Mouse (Mus musculus) neural tube, embryonic 14.5 days (tissue): Measurements from ENCODE around the gene Prrg2. TPM values are rescaled to one million over a fixed set of nuclear protein-coding genes. Genes with fewer than 3 reads are reported as not detected.
A peak's percentile ranks its signal among the peaks of the same experiment; 100 is the strongest.

Source experiments
- ATAC-seq: fragments of 200-750 bp; cut with Nextera tagmentation; 2 replicates; pipeline ENCODE4 v1.8.0; 2017; ENCODE audit warnings: low read depth, mild to moderate bottlenecking, moderate TSS enrichment, moderate library complexity
- H3K27ac ChIP-seq: fragments of 300-500 bp; sonication (generic); 2 replicates; pipeline ENCODE4 v1.5.1; 2014; ENCODE audit warnings: low read depth, mild to moderate bottlenecking, control low read depth, low read length, moderate library complexity, mixed read lengths
- H3K27me3 ChIP-seq: fragments of 300-500 bp; sonication (generic); 2 replicates; pipeline ENCODE4 v1.6.1; 2014; ENCODE audit warnings: low read length; ENCODE audit not compliant: control insufficient read depth, insufficient read depth
- H3K36me3 ChIP-seq: fragments of 300-500 bp; sonication (generic); 2 replicates; pipeline ENCODE4 v1.6.1; 2014; ENCODE audit warnings: low read length, mixed read lengths; ENCODE audit not compliant: control insufficient read depth, insufficient read depth
- H3K4me1 ChIP-seq: fragments of 300-500 bp; sonication (generic); 2 replicates; pipeline ENCODE4 v1.6.1; 2014; ENCODE audit warnings: low read length; ENCODE audit not compliant: control insufficient read depth, insufficient read depth
- H3K4me2 ChIP-seq: fragments of 300-500 bp; sonication (generic); 2 replicates; pipeline ENCODE4 v1.6.1; 2014; ENCODE audit warnings: mild to moderate bottlenecking, low read depth, low read length, control low read depth
- H3K4me3 ChIP-seq: fragments of 300-500 bp; sonication (generic); 2 replicates; pipeline ENCODE4 v1.5.1; 2014; ENCODE audit warnings: low read depth, low read length, control low read depth, mixed read lengths
- H3K9ac ChIP-seq: fragments of 300-500 bp; sonication (generic); replicated peaks from 2 replicates; pipeline ENCODE4 v1.6.1; 2014; ENCODE audit warnings: low read depth, mild to moderate bottlenecking, control low read depth, low read length, mixed read lengths
- H3K9me3 ChIP-seq: fragments of 300-500 bp; sonication (generic); 2 replicates; pipeline ENCODE4 v1.6.1; 2016; ENCODE audit warnings: low read length; ENCODE audit not compliant: control insufficient read depth
- WGBS: fragments of 180-500 bp; shearing (Covaris S2); extraction: QIAGEN DNeasy Blood & Tissue Kit; methylation state at CpG from one replicate; pipeline ENCODE4 v1.1.7; 2014; 5-methylcytosine and 5-hydroxymethylcytosine counted together
- polyA plus RNA-seq: library from polyadenylated mRNA; unstranded; fragments of >200 nt; fragmentation: Nextera tagmentation; extraction: Ambion mirVana; gene quantifications from 2 replicates; pipeline ENCODE4 v1.2.1, GENCODE M21; 2014

Prrg2 gene
- polyA plus RNA-seq, 1 experiment from 2014 or later, result 12.8 TPM

DNA sequence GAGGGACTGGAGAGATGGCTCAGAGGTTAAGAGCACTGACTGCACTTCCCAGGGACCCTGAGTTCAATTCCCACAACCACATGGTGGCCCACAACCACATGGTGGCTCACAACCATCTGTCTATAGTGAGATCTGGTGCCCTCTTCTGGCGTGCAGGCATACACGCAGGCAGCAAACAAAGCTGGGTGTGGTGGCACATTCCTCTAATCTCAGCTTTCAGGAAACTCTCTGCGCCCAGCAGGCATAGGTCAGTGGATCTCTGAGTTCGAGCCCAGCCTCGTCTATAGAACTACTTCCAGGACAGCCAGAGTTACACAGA lies 5.5 kb upstream of the Prrg2 start:
- Histone ChIP-seq H3K9ac (no peak overlapping the region), H3K9me3 (no peaks in the 10 kb centered on the region), H3K36me3 (no peaks in the 10 kb centered on the region), H3K27ac (no peak overlapping the region), H3K4me2 (no peak overlapping the region), H3K27me3 (no peaks in the 10 kb centered on the region), H3K4me3 (no peak overlapping the region), H3K4me1 (peaks cover 5% of the 10 kb centered on the region; the same call in 1 of the 2 replicates)
- 37% methylated on average over 5 of the region's 5 CpGs for WGBS
- no peak for ATAC-seq

DNA sequence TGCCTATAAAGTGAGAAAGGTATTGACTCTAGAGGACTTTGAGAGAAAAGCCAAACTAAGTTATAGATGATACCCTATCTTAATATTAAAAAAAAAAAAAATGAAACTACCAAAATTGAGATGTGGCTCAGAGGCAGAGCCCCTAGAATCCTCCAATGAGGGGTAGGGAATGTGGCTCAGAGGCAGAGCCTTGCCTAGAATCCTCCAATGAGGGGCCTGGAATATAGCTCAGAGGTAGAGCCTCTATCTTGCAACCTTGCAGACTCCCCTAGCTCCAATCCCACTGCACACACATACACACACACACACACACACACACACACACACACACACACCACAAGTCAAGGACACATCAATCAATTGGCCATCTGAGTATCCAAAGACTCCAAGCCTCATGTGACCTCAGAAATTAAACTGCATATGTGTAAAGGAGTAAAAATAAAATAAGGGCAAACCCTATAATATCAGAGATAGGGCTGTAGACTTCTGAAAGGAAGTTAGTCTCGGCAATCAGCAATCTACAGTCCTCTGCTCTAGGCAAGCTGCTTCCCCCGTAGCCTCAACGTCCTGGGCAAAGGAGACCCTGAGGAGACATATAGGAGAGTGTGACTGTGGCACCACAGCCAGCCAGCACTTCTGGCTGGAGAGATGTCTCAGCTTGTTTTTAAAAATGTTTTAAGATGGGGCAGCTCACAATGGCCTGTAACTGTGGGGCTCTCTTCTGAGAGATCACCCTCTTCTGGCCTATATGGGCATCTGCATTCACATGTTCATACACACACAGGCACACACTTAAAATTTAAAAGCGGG lies 4.9 kb upstream of the Prrg2 start:
- Histone ChIP-seq H3K27ac (no peak overlapping the region), H3K4me1 (peaks cover 5% of the 10 kb centered on the region; the same call in 1 of the 2 replicates), H3K9ac (no peak overlapping the region), H3K27me3 (no peaks in the 10 kb centered on the region), H3K36me3 (no peaks in the 10 kb centered on the region), H3K4me2 (no peak overlapping the region), H3K4me3 (no peak overlapping the region), H3K9me3 (no peaks in the 10 kb centered on the region)
- no peak for ATAC-seq
- WGBS, result 75% methylated on average over 4 of the region's 4 CpGs

DNA sequence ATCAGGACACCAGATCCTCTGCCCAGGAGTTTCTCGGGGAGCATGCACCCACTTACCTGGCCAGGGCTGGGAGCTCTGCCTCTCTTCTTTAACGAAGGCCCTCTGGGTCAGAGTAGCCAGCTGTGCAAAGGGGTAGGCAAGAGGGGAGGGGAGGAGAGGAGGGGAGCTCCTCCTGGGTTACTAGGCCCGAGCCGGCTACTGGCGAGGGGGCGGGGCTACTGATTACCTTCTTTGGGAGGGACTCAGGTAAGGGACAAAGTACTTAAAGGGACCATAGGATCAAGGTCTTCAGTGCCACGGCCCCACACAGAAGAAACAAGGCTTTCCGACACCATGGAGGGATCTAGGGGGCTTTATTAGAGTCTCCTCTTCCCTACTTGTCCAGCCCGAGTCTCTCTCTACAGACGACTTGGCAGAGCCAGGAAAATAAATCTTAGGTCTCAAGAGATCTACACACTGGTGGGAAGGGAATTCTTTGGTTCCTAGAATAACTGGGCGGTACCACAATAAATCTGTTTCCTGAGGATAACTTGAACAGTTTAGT lies 873 bp downstream of the Prrg2 start:
- no peak for ATAC-seq
- WGBS, result 18% methylated on average over 11 of the region's 11 CpGs
- H3K9me3 ChIP-seq, result no peaks in the 10 kb centered on the region
- peaks cover 17% of the 10 kb centered on the region for H3K4me1 ChIP-seq
- H3K4me3 ChIP-seq, result peak overlapping the region; percentile 65
- H3K36me3 ChIP-seq, result no peaks in the 10 kb centered on the region
- H3K9ac ChIP-seq, result no peak overlapping the region
- peak overlapping the region; percentile 40 for H3K4me2 ChIP-seq
- peak overlapping the region; percentile 84; the same call in 1 of the 2 replicates for H3K27ac ChIP-seq
- no peaks in the 10 kb centered on the region for H3K27me3 ChIP-seq

DNA sequence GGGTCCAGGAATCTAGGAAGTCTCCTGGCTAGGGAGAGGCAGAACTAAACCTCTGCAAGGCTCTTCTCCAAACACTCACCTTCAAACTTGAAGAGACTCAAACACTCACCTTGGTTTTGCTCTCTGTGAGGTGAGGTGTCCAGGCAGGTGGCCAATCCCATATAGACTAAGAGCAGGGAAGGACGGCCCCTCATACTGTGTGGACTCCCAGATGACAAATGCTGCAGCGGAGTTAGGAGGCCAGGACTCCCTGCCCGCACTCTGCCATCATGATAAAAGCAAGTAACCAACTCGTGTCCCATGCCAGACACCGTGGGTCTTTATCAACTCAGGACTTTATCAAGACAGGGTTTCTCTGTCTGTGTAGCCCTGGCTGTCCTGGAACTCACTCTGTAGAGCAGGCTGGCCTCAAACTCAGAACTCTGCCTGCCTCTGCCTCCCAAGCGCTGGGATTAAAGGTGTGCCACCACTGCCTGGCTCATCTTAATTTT lies 1.8 kb downstream of the Prrg2 start:
- ATAC-seq, result no peak
- Histone ChIP-seq H3K4me1 (peaks cover 17% of the 10 kb centered on the region), H3K4me3 (no peak overlapping the region), H3K9ac (no peak overlapping the region), H3K9me3 (no peaks in the 10 kb centered on the region), H3K4me2 (no peak overlapping the region), H3K27me3 (no peaks in the 10 kb centered on the region), H3K27ac (no peak overlapping the region), H3K36me3 (no peaks in the 10 kb centered on the region)
- WGBS, result 88% methylated on average over 6 of the region's 6 CpGs

DNA sequence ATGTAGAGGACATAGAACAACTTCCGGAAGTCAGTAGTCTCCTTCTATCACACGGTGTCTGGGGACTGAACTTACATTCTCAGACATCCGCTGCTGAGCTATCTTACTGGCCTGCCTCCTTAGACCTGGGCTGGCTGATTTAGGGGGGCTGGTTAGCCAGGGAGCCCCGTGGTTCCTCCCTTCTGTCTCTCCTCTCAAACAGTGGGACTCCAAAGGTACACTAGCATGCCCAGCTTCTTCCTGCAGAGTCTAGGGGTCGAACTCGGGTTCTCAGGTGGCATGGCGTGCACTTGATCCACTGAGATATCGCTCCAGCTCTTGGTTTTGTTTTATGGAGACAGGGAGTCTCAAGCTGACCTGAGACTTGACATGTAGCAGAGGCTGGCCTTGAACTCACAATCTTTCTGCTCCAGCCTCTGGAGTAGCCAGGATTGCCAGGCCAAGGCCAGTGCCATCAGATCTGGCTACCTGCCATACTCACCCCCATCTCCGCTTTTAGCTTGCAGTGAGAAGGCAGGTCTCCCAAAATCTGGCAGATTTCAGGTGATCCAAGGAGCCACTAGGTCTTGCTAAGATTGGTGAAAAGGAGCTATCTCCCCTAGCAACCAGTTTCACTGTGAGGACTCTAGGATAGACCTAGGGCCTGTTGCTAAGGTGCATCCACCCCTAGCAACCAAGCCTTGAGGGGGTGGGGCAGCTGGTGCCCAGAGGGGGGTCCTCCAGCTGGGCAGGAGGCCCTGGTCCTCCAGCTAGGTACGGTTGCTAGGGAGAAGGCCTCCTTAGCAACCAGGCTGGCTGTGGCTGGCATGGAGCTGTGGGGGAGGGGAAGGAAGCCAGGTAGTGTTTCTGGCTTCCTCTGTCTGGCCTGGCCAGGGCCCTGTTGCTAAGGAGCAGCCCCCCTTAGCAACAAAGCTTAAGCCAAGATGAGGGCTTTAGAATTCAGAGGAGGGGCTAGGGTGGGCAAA lies 3.6 kb downstream of the Prrg2 start:
- Histone ChIP-seq H3K9me3 (no peaks in the 10 kb centered on the region), H3K4me2 (no peak overlapping the region), H3K36me3 (no peaks in the 10 kb centered on the region), H3K27ac (peak overlapping the region; percentile 49; the same call in 1 of the 2 replicates), H3K4me3 (no peak overlapping the region), H3K4me1 (peaks cover 17% of the 10 kb centered on the region), H3K27me3 (no peaks in the 10 kb centered on the region), H3K9ac (no peak overlapping the region)
- WGBS, result 79% methylated on average over 10 of the region's 10 CpGs
- no peak for ATAC-seq

DNA sequence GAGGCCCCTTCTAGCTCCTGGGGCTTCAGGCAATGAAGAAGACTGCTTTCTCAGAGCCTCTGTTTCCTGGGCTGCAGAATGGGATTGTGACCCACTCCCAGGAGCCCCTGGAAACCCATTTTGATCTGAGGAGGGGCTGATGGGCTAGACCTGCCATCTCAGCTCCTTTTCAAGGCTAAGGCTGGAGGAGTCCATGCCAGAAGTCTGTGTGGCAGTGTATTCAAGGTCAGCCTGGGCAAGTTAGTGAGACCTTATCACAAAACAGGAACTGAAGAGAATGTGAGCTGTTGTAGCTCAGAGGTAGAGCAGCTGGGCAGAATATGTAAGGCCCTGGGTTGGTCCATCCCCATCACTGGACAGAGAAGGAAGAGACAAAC lies 5.5 kb downstream of the Prrg2 start:
- no peak for ATAC-seq
- no peak overlapping the region for H3K4me2 ChIP-seq
- peaks cover 13% of the 10 kb centered on the region for H3K4me1 ChIP-seq
- H3K27ac ChIP-seq, result no peak overlapping the region
- no peaks in the 10 kb centered on the region for H3K9me3 ChIP-seq
- H3K9ac ChIP-seq, result no peak overlapping the region
- no peaks in the 10 kb centered on the region for H3K36me3 ChIP-seq
- no peaks in the 10 kb centered on the region for H3K27me3 ChIP-seq
- no peak overlapping the region for H3K4me3 ChIP-seq

DNA sequence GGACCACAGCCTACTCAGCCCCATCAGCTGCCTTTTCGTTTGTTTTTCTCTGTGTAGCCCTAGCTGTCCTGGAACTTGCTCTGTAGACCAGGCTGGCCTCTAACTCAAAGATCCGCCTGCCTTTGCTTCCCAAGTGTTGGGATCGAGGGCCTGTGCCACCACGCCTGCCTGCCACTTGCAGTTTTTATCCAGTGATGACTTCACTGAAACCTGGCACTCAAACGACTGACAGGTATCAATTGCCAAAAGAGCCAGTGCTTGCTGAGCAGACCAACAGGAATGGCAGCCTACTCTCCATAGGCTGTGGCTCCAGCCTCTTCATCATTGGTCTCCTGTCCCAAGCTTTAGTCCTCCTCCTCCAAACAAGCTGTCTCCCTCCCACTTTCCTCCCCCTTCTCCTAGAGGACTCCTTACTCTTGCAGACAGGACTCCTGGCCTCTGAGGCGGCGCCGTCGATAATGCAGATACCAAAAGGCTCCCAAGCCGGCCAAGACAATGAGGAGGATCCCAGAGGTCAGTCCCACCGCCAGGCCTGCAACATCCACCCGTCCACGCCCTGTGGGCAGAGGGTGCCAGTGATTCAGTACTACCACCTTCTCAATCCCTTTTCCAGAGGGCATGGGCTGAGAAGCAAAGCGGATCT lies 6.0 kb downstream of the Prrg2 start:
- Histone ChIP-seq H3K4me3 (no peak overlapping the region), H3K27ac (no peak overlapping the region), H3K4me2 (no peak overlapping the region), H3K9me3 (no peaks in the 10 kb centered on the region), H3K36me3 (no peaks in the 10 kb centered on the region), H3K9ac (no peak overlapping the region), H3K27me3 (no peaks in the 10 kb centered on the region), H3K4me1 (peaks cover 14% of the 10 kb centered on the region)
- no peak for ATAC-seq
- WGBS, result 68% methylated on average over 14 of the region's 14 CpGs

DNA sequence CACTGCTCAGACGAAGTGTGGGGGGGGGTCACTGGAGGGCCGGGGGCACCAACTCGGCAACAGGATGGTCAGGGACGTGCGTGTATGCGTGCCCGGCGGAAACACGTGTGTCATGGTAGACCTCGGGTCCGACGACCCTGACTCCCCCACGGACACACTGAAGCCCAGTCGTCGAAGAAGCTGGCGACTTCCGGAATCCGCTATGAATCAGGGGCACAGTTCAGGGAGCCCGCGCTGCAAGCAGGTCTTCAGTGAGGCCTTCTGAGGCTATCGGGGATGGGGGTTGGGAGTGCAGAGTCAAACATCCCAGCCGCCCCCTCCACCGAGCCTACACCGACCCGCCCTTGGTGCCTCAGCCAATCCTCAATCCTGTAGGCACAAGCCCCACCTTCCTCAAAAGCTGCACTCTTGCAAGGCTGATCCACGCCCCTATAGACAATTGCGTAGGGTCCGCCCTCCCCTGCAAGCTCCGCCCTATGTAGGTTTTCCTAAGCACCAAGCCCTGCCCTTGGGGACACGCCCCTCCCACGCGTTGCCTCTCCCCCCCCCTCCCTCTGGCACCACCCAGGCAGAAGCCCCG lies 8.5 kb downstream of the Prrg2 start:
- Histone ChIP-seq H3K9me3 (no peaks in the 10 kb centered on the region), H3K4me1 (peaks cover 13% of the 10 kb centered on the region), H3K36me3 (peaks cover 13% of the 10 kb centered on the region), H3K4me3 (peak overlapping the region; percentile 88), H3K9ac (peak overlapping the region; percentile 95), H3K4me2 (peak overlapping the region; percentile 97), H3K27ac (peak overlapping the region; percentile 98), H3K27me3 (no peaks in the 10 kb centered on the region)
- ATAC-seq, result peak; percentile 91
- WGBS, result under 1% methylated on average over 33 of the region's 33 CpGs
